Mouse (Mus musculus) embryonic fibroblast, embryonic 13.5 days (primary cell): ENCODE measurements around the gene Il5. TPM values are rescaled to one million over a fixed set of nuclear protein-coding genes. Genes with fewer than 3 reads are reported as not detected.
A peak's percentile ranks its signal among the peaks of the same experiment; 100 is the strongest.

Experiments
- H3K27ac ChIP-seq: 2 replicates; pipeline ENCODE4 v1.5.1; 2012; ENCODE audit warnings: low read length, control low read depth, inconsistent platforms; ENCODE audit not compliant: insufficient read depth
- H3K4me1 ChIP-seq: 2 replicates; pipeline ENCODE4 v1.6.1; 2011; ENCODE audit warnings: low read length; ENCODE audit not compliant: control insufficient read depth, insufficient read depth
- H3K4me3 ChIP-seq: 2 replicates; pipeline ENCODE4 v1.5.1; 2011; ENCODE audit warnings: mild to moderate bottlenecking, control low read depth, low read length; ENCODE audit not compliant: insufficient read depth
- CTCF ChIP-seq: IDR thresholded peaks from 2 replicates; pipeline ENCODE4 v1.5.1; 2011; ENCODE audit warnings: mild to moderate bottlenecking, control low read depth, low read length, moderate library complexity, borderline replicate concordance; ENCODE audit not compliant: insufficient read depth
- POLR2A ChIP-seq: IDR thresholded peaks from 2 replicates; pipeline ENCODE4 v1.6.1; 2011; ENCODE audit warnings: low read depth, mild to moderate bottlenecking, control low read depth, low read length, moderate library complexity
- polyA plus RNA-seq: library from polyadenylated mRNA; stranded (reverse); fragments of >200 nt; gene quantifications from 2 replicates; pipeline ENCODE4 v1.2.4, GENCODE M21; 2011; ENCODE audit warnings: low read depth; ENCODE audit not compliant: missing spikeins, insufficient read length

Gene Il5
- polyA plus RNA-seq, 1 experiment = not detected

GRCm38 (mm10) chr11:53768422-53769184 lies 48.0 kb downstream of the Il5 start:
- no peak for TF ChIP-seq CTCF
- H3K4me1 ChIP-seq = peaks cover 7% of the 10 kb centered on the region; the same call in 1 of the 2 replicates

GRCm38 (mm10) chr11:53769185-53769576 lies 48.6 kb downstream of the Il5 start:
- H3K27ac ChIP-seq = peak overlapping the region; percentile 20; the same call in 1 of the 2 replicates
- H3K4me3 ChIP-seq = no peak overlapping the region
- no peak for TF ChIP-seq POLR2A
- peaks cover 6% of the 10 kb centered on the region; the same call in 1 of the 2 replicates for H3K4me1 ChIP-seq

More at GRCm38 (mm10) chr11:53768422-53769184, 48.0 kb downstream of the Il5 start:
- no peak overlapping the region for H3K4me3 ChIP-seq
- no peak overlapping the region for H3K27ac ChIP-seq

- Histone ChIP-seq H3K27ac (peak within 1 kb of the TSS; percentile 77), H3K4me1 (peaks cover 3% of the 10 kb centered on the region; the same call in 1 of the 2 replicates), H3K4me3 (peak within 1 kb of the TSS; percentile 84)
- TF ChIP-seq POLR2A (peak; percentile 98), CTCF (no peak)
Measured at GRCm38 (mm10) chr11:53769760-53770124, 49.1 kb downstream of the Il5 start, which contains the start of gene Irf1. Gene Irf1, plus strand, starts transcription at chr11:53770014.

GRCm38 (mm10) chr11:53770125-53770791 lies 49.7 kb downstream of the Il5 start:
- no peak for TF ChIP-seq POLR2A
- no peak for TF ChIP-seq CTCF
- H3K27ac ChIP-seq = peak overlapping the region; percentile 77
- H3K4me1 ChIP-seq = peaks cover 3% of the 10 kb centered on the region; the same call in 1 of the 2 replicates
- H3K4me3 ChIP-seq = peak overlapping the region; percentile 84

- Histone ChIP-seq H3K27ac (no peak overlapping the region), H3K4me3 (peak overlapping the region; percentile 84), H3K4me1 (peaks cover 3% of the 10 kb centered on the region; the same call in 1 of the 2 replicates)
- TF ChIP-seq CTCF (no peak), POLR2A (no peak)
Measured at GRCm38 (mm10) chr11:53771001-53771744, 50.6 kb downstream of the Il5 start.

GRCm38 (mm10) chr11:53772536-53772935 lies 51.9 kb downstream of the Il5 start:
- no peak overlapping the region for H3K27ac ChIP-seq
- H3K4me1 ChIP-seq = peaks cover 3% of the 10 kb centered on the region; the same call in 1 of the 2 replicates
- no peak overlapping the region for H3K4me3 ChIP-seq
- TF ChIP-seq POLR2A = no peak
- no peak for TF ChIP-seq CTCF

GRCm38 (mm10) chr11:53773087-53773486 lies 52.5 kb downstream of the Il5 start, which contains the start of gene Gm17334:
Gene Gm17334, minus strand, starts transcription at chr11:53773187.
- Histone ChIP-seq H3K4me1 (peaks cover 3% of the 10 kb centered on the region; the same call in 1 of the 2 replicates), H3K4me3 (no peak within 1 kb of the TSS), H3K27ac (no peak within 1 kb of the TSS)
- TF ChIP-seq CTCF = no peak
- no peak for TF ChIP-seq POLR2A

GRCm38 (mm10) chr11:53773641-53774360 lies 53.2 kb downstream of the Il5 start:
- TF ChIP-seq POLR2A = no peak
- TF ChIP-seq CTCF = no peak
- H3K4me3 ChIP-seq = no peak overlapping the region
- H3K27ac ChIP-seq = no peak overlapping the region
- peaks cover 3% of the 10 kb centered on the region; the same call in 1 of the 2 replicates for H3K4me1 ChIP-seq

Other genes starting within 250 kb of the Il5 start
- not detected in 2 replicates for gene Gm9945, start 240.6 kb upstream of the Il5 start, polyA plus RNA-seq
- gene Sowaha, start 240.5 kb upstream of the Il5 start, polyA plus RNA-seq = not detected in 2 replicates
- gene Sept8, start 201.5 kb upstream of the Il5 start, polyA plus RNA-seq = 88.6 and 91.6 TPM in 2 replicates
- 27.3 and 35.3 TPM in 2 replicates for gene Kif3a, start 153.4 kb upstream of the Il5 start, polyA plus RNA-seq
- gene Il4, start 102.1 kb upstream of the Il5 start, polyA plus RNA-seq = not detected in 2 replicates
- gene Il13, start 86.1 kb upstream of the Il5 start, polyA plus RNA-seq = not detected in 2 replicates
- gene Rad50, start 13.5 kb upstream of the Il5 start, polyA plus RNA-seq = 25.8 and 31.7 TPM in 2 replicates
- 19.7 and 35.1 TPM in 2 replicates for gene Irf1, start 49.2 kb downstream of the Il5 start, polyA plus RNA-seq
- gene Gm17334, start 52.4 kb downstream of the Il5 start, polyA plus RNA-seq = not detected in 2 replicates
- gene Gm12216, start 138.5 kb downstream of the Il5 start, polyA plus RNA-seq = not detected in 2 replicates
- 7.1 and 7.2 TPM in 2 replicates for gene Slc22a5, start 170.9 kb downstream of the Il5 start, polyA plus RNA-seq